Mouse (Mus musculus) heart, postnatal 0 days (tissue): ENCODE results near the gene Glod4. TPM values are rescaled to one million over a fixed set of nuclear protein-coding genes. Genes with fewer than 3 reads are reported as not detected.
"Not testable (repeated sequence)": the region's sequence is repeated elsewhere in the genome, so short reads cannot be mapped to it uniquely, and the experiment has no call there.

ENCODE experiments used
- ATAC-seq: fragments of 200-750 bp; cut with Nextera tagmentation; 2 replicates; pipeline ENCODE4 v1.8.0; 2017; ENCODE audit warnings: low read depth, moderate number of reproducible peaks, moderate library complexity; ENCODE audit not compliant: insufficient read depth
- DNase-seq: peaks from one replicate; pipeline ENCODE4 v3.0.0-alpha.2; 2016; ENCODE audit warnings: low spot score
- H3K27ac ChIP-seq: fragments of 300-500 bp; sonication (generic); 2 replicates; pipeline ENCODE4 v1.5.1; 2014; ENCODE audit warnings: low read depth, mild to moderate bottlenecking
- H3K27me3 ChIP-seq: fragments of 300-500 bp; sonication (generic); 2 replicates; pipeline ENCODE4 v1.6.1; 2014; ENCODE audit warnings: low read length, mixed read lengths; ENCODE audit not compliant: control insufficient read depth, insufficient read depth
- H3K36me3 ChIP-seq: fragments of 300-500 bp; sonication (generic); replicated peaks from 2 replicates; pipeline ENCODE4 v1.6.1; 2014; ENCODE audit warnings: low read length, mixed read lengths; ENCODE audit not compliant: control insufficient read depth, insufficient read depth
- H3K4me1 ChIP-seq: fragments of 300-500 bp; sonication (generic); 2 replicates; pipeline ENCODE4 v1.6.1; 2014; ENCODE audit warnings: antibody characterized with exemption; ENCODE audit not compliant: control insufficient read depth, insufficient read depth
- H3K4me2 ChIP-seq: fragments of 300-500 bp; sonication (generic); 2 replicates; pipeline ENCODE4 v1.6.1; 2014; ENCODE audit warnings: low read depth, mild to moderate bottlenecking, low read length, moderate library complexity
- H3K4me3 ChIP-seq: fragments of 300-500 bp; sonication (generic); 2 replicates; pipeline ENCODE4 v1.5.1; 2014; ENCODE audit warnings: low read depth, low read length
- H3K9ac ChIP-seq: fragments of 300-500 bp; sonication (generic); replicated peaks from 2 replicates; pipeline ENCODE4 v1.6.1; 2014; ENCODE audit warnings: low read depth, low read length, mixed read lengths
- H3K9me3 ChIP-seq: fragments of 300-500 bp; sonication (generic); replicated peaks from 2 replicates; pipeline ENCODE4 v1.6.1; 2016; ENCODE audit warnings: low read length; ENCODE audit not compliant: control insufficient read depth
- CTCF ChIP-seq: IDR thresholded peaks from 2 replicates; pipeline ENCODE4 v1.5.1; 2016; ENCODE audit warnings: antibody characterized with exemption, control low read depth, low read depth
- EP300 ChIP-seq: IDR thresholded peaks from 2 replicates; pipeline ENCODE4 v1.6.1; 2016; ENCODE audit warnings: antibody characterized with exemption, low read depth
- WGBS: fragments of 180-500 bp; shearing (Covaris S2); extraction: QIAGEN DNeasy Blood & Tissue Kit; methylation state at CpG from one replicate; pipeline ENCODE4 v1.1.7; 2014; 5-methylcytosine and 5-hydroxymethylcytosine counted together
- polyA plus RNA-seq: library from polyadenylated mRNA; unstranded; fragments of >200 nt; fragmentation: Nextera tagmentation; extraction: Ambion mirVana; gene quantifications from 2 replicates; pipeline ENCODE4 v1.2.1, GENCODE M21; 2015
- total RNA-seq: library from RNA; depleted of rRNA; stranded (reverse); fragments of >200 nt; gene quantifications from 2 replicates; pipeline ENCODE4 v1.2.3, GENCODE M21; 2014; ENCODE audit warnings: low replicate concordance

Glod4 gene
- total and polyA plus RNA-seq, 2 experiments from 2014 or later, result 30.6 to 102 TPM

GRCm38 (mm10) chr11:76217390-76217800 lies 26.1 kb downstream of the Glod4 start, which contains the start of the genes Dbil5 and Gemin4:
Dbil5 (plus strand) TSS chr11:76217608.
Gemin4 (minus strand) TSS chr11:76217664.
- ATAC-seq, result peak; percentile 99
- Histone ChIP-seq H3K27ac (peak within 1 kb of the TSS; percentile 60), H3K4me3 (peak within 1 kb of the TSS; percentile 61), H3K9ac (peak within 1 kb of the TSS; percentile 67), H3K4me1 (0 out of 2 replicates have a peak, but pooled peaks cover 5% of the 10 kb centered on the region), H3K9me3 (no peaks in the 10 kb centered on the region), H3K4me2 (peak within 1 kb of the TSS; percentile 68), H3K27me3 (no peaks in the 10 kb centered on the region), H3K36me3 (peaks cover 38% of the 10 kb centered on the region)
- DNase-seq, result peak; percentile 96
- WGBS, result under 1% methylated on average over 35 of the region's 35 CpGs
- peak; percentile 98 for TF ChIP-seq CTCF
- TF ChIP-seq EP300, result no peak

GRCm38 (mm10) chr11:76216681-76217389 lies 26.7 kb downstream of the Glod4 start:
- peaks cover 38% of the 10 kb centered on the region for H3K36me3 ChIP-seq
- TF ChIP-seq CTCF (no peak), EP300 (no peak)
- 2% methylated on average over 33 of the region's 33 CpGs for WGBS
- H3K27me3 ChIP-seq, result no peaks in the 10 kb centered on the region
- H3K4me3 ChIP-seq, result peak overlapping the region; percentile 61
- no peaks in the 10 kb centered on the region for H3K9me3 ChIP-seq
- ATAC-seq (peak; percentile 49), DNase-seq (peak; percentile 23)
- H3K9ac ChIP-seq, result peak overlapping the region; percentile 67
- 0 out of 2 replicates have a peak, but pooled peaks cover 5% of the 10 kb centered on the region for H3K4me1 ChIP-seq
- peak overlapping the region; percentile 60 for H3K27ac ChIP-seq
- peak overlapping the region; percentile 68 for H3K4me2 ChIP-seq

- Histone ChIP-seq H3K9ac (no peak overlapping the region), H3K4me2 (peak overlapping the region; percentile 68; the same call in 1 of the 2 replicates), H3K4me1 (0 out of 2 replicates have a peak, but pooled peaks cover 5% of the 10 kb centered on the region), H3K27ac (no peak overlapping the region), H3K4me3 (no peak overlapping the region), H3K36me3 (peaks cover 32% of the 10 kb centered on the region), H3K9me3 (no peaks in the 10 kb centered on the region), H3K27me3 (no peaks in the 10 kb centered on the region)
- 94% methylated on average over 5 of the region's 5 CpGs for WGBS
- DNase-seq (no peak), ATAC-seq (no peak)
- TF ChIP-seq CTCF (no peak), EP300 (no peak)
These were observed 27.4 kb downstream of the Glod4 start for GRCm38 (mm10) chr11:76216049-76216540.

- DNase-seq (no peak), ATAC-seq (no peak)
- no peak overlapping the region for H3K4me2 ChIP-seq
- no peak overlapping the region for H3K27ac ChIP-seq
- H3K9ac ChIP-seq, result no peak overlapping the region
- no peaks in the 10 kb centered on the region for H3K9me3 ChIP-seq
- no peaks in the 10 kb centered on the region for H3K27me3 ChIP-seq
- 87% methylated on average over 2 of the region's 2 CpGs for WGBS
- no peak overlapping the region for H3K4me3 ChIP-seq
- no peak for TF ChIP-seq CTCF
- no peak for TF ChIP-seq EP300
- 0 out of 2 replicates have a peak, but pooled peaks cover 5% of the 10 kb centered on the region for H3K4me1 ChIP-seq
- peaks cover 28% of the 10 kb centered on the region for H3K36me3 ChIP-seq
These were observed 28.5 kb downstream of the Glod4 start for GRCm38 (mm10) chr11:76215011-76215410.

GRCm38 (mm10) chr11:76213841-76214240 lies 29.7 kb downstream of the Glod4 start:
- Histone ChIP-seq H3K9ac (no peak overlapping the region), H3K4me2 (no peak overlapping the region), H3K4me1 (0 out of 2 replicates have a peak, but pooled peaks cover 5% of the 10 kb centered on the region), H3K27ac (no peak overlapping the region), H3K4me3 (no peak overlapping the region), H3K9me3 (no peaks in the 10 kb centered on the region), H3K27me3 (no peaks in the 10 kb centered on the region), H3K36me3 (peaks cover 34% of the 10 kb centered on the region)
- TF ChIP-seq EP300 (no peak), CTCF (no peak)
- 84% methylated on average over 5 of the region's 5 CpGs for WGBS
- ATAC-seq, result no peak
- DNase-seq, result no peak

GRCm38 (mm10) chr11:76211595-76211994 lies 31.9 kb downstream of the Glod4 start:
- not testable (repeated sequence) for DNase-seq, H3K4me1 ChIP-seq, H3K4me2 ChIP-seq, H3K27ac ChIP-seq, H3K27me3 ChIP-seq, H3K4me3 ChIP-seq, H3K9ac ChIP-seq, ATAC-seq, H3K9me3 ChIP-seq
- whole genome bisulfite sequencing, result 89% methylated on average over 3 of the region's 6 CpGs
- H3K36me3 ChIP-seq, result peaks cover 36% of the 10 kb centered on the region
